Mouse (Mus musculus) liver, postnatal 0 days (tissue): ENCODE data around the gene Ror1.

Experiments used
- CTCF ChIP-seq: sonication (generic); IDR thresholded peaks from 2 replicates; pipeline ENCODE4 v1.5.1; 2016; ENCODE audit warnings: antibody characterized with exemption, low read depth
- EP300 ChIP-seq: IDR thresholded peaks from 2 replicates; pipeline ENCODE4 v1.6.1; 2016; ENCODE audit warnings: antibody characterized with exemption, low read depth, mild to moderate bottlenecking

DNA sequence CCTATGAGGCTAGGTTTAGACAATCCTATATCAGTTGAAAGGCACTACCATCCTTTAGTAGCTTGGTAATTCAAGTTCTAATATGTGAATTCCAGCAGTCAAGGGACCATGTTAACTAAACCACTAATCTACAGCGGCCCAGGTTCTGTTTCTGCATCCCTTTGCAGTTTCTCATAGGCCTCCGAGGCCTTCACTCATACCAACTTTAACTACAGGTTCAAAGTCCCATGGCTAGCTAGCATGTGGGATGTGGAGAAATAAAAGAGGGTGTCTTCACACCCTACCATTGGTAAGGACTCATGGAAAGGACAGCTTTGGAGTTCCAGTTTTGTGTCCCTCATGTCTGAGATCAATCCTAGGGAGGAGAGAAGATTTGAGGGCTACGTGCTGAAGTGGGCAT is 60.1 kb downstream of the Ror1 start:
- TF ChIP-seq CTCF (no peak), EP300 (no peak)
